Mouse (Mus musculus) heart, postnatal 25 days (tissue): ENCODE data around the gene Drd3. TPM values are rescaled to one million over a fixed set of nuclear protein-coding genes. Genes with fewer than 3 reads are reported as not detected.

Experiments used
- microRNA-seq: library from miRNA; unstranded; fragments of <30 nt; microRNA quantifications from one replicate; pipeline ENCODE4 v1.2.0, GENCODE M21; 2022
- total RNA-seq, 2 experiments: library from RNA; stranded (reverse); gene quantifications; 2 replicates each; pipeline ENCODE4 v1.2.3; 2021

Gene Drd3
- total RNA-seq, 2 experiments from 2014 or later = not detected

Small RNA genes within 50 kb of the gene (microRNA-seq; reads per million reads assigned to microRNA genes)
- not detected for gene Gm25996

Other genes with a start within 250 kb of the Drd3 start
- gene Tigit, start 89.9 kb upstream of the Drd3 start, total RNA-seq = not detected
- gene Ccdc191, start 135.8 kb downstream of the Drd3 start, total RNA-seq = 1 to 10 TPM; 2.2 to 3.3 TPM
- 10 to 100 TPM; 15.4 to 15.5 TPM for gene Qtrt2, start 172.8 kb downstream of the Drd3 start, total RNA-seq
- under 1 TPM; 0.28 to 0.52 TPM for gene Zdhhc23, start 225.8 kb downstream of the Drd3 start, total RNA-seq